In the genomic region with DNA sequence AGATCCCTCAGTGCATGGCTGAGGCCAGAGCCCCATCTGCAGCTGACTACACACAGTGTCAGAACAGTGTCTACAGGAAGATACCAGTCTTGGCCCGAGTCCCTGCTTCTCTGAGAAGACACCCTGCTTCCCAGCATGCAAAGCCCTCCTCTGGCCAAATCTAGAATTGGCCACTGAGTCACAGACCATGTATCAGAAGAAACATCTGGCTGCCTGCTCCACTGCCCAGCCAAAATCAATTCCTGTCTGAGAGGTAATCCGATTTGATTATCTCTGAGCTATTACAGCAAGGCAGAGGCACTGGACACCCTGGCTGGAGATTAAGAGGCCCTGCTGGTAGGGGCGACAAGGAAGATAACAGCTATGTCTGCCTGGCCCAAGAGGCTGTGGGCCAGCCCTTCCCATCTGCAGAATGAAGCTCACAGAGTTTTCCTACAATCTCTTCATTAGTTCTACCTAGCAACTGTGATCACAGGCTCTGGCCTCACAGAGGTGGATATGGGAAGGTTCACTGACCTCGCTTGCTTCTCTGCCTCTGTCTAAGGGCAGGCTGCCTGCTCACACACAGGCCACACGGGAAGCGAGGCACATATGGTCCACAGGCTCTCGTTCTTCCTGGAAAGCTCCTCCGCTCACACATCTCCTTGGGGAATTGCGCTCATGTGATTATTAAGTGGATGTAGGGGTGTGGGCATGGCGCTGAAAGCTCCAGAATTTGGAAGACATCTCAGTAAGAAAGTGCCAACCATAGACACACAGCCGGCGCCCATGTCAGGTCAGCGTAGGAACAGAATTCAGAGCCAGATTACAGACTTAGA, we compare ENCODE assay signal across 9 mouse cellular contexts.
DNase-seq lines count a peak whose midpoint lies in the region; ATAC-seq and TF ChIP-seq lines count a peak whose summit lies in the region.
"Had no signal": no experiment of that assay in that cellular context is flagged by ENCODE, and none has a peak within 500 bp of the region (broad histone marks: within the 10 kb centered on the region; RNA-seq: fewer than 3 reads in every experiment).

No protein-coding gene starts in this region.

- no peak overlapping the region for H3K4me2 ChIP-seq in forebrain, embryonic 12.5 days
- H3K4me2 ChIP-seq in forebrain, embryonic 13.5 days = no peak overlapping the region
- H3K4me2 ChIP-seq in midbrain, embryonic 15.5 days = no peak overlapping the region

- no peak overlapping the region for H3K4me3 ChIP-seq in forebrain, embryonic 12.5 days (replicated peaks)
- no peak overlapping the region for H3K4me3 ChIP-seq in forebrain, embryonic 13.5 days
- no peak overlapping the region for H3K4me3 ChIP-seq in hindbrain, embryonic 10.5 days
- H3K4me3 ChIP-seq in midbrain, embryonic 15.5 days = no peak overlapping the region
- no peak overlapping the region for H3K4me3 ChIP-seq in layer of hippocampus, adult 2 months

- H3K9me3 ChIP-seq in forebrain, embryonic 12.5 days = no peaks in the 10 kb centered on the region
- no peaks in the 10 kb centered on the region for H3K9me3 ChIP-seq in forebrain, embryonic 13.5 days (replicated peaks)
- no peaks in the 10 kb centered on the region for H3K9me3 ChIP-seq in hindbrain, embryonic 10.5 days
- no peaks in the 10 kb centered on the region for H3K9me3 ChIP-seq in midbrain, embryonic 15.5 days

- H3K9ac ChIP-seq in forebrain, embryonic 12.5 days = no peak overlapping the region
- no peak overlapping the region for H3K9ac ChIP-seq in forebrain, embryonic 13.5 days
- no peak overlapping the region for H3K9ac ChIP-seq in midbrain, embryonic 15.5 days

- H3K27me3 ChIP-seq in forebrain, embryonic 12.5 days = no peaks in the 10 kb centered on the region; the same call in 1 of the 2 replicates
- no peaks in the 10 kb centered on the region for H3K27me3 ChIP-seq in forebrain, embryonic 13.5 days
- no peaks in the 10 kb centered on the region for H3K27me3 ChIP-seq in hindbrain, embryonic 10.5 days (ENCODE audit: insufficient read depth, poor library complexity, severe bottlenecking)
- no peaks in the 10 kb centered on the region for H3K27me3 ChIP-seq in midbrain, embryonic 15.5 days (replicated peaks)

- WGBS in forebrain, embryonic 12.5 days = 72% methylated on average over 13 of the region's 13 CpGs
- 69% methylated on average over 13 of the region's 13 CpGs for WGBS in forebrain, embryonic 13.5 days
- 66% methylated on average over 13 of the region's 13 CpGs for WGBS in hindbrain, embryonic 10.5 days
- WGBS in midbrain, embryonic 15.5 days = 54% methylated on average over 13 of the region's 13 CpGs

- DNase-seq in brain, embryonic 14.5 days (ENCODE audit: low read depth) = peak; percentile 61
- peak; percentile 19 for DNase-seq in hindbrain, embryonic 10.5 days (ENCODE audit: low spot score)
- DNase-seq in testis, postnatal 14 days (ENCODE audit: low spot score) = no peak
- no peak for DNase-seq in layer of hippocampus, adult 2 months (ENCODE audit: low spot score in 2 of 2)
- DNase-seq: kidney, adult 11 months had no signal

- TF ChIP-seq POLR2A in brain, embryonic 14.5 days (IDR thresholded peaks at IDR 0.05; ENCODE audit: borderline replicate concordance, extremely low read depth, insufficient read depth, insufficient read length, poor library complexity, severe bottlenecking) = no peak

- TF ChIP-seq CTCF in brain, embryonic 14.5 days (IDR thresholded peaks at IDR 0.05; ENCODE audit: borderline replicate concordance, extremely low read depth, insufficient read depth, insufficient read length) = no peak
- no peak for TF ChIP-seq CTCF in layer of hippocampus, adult 2 months (conservative IDR thresholded peaks at IDR 0.05)

- 0 out of 2 replicates have a peak, but pooled peaks have one; percentile 27 for ATAC-seq in forebrain, embryonic 12.5 days (ENCODE audit: low FRiP score)
- ATAC-seq in forebrain, embryonic 13.5 days = no peak
- peak; percentile 30; the same call in 1 of the 2 replicates for ATAC-seq in midbrain, embryonic 15.5 days (replicated peaks)
- no peak for ATAC-seq in CD4-positive, CD25-positive, alpha-beta regulatory T cell, adult 4 months

- no peaks in the 10 kb centered on the region for H3K36me3 ChIP-seq in forebrain, embryonic 12.5 days (replicated peaks)
- H3K36me3 ChIP-seq in forebrain, embryonic 13.5 days (ENCODE audit: poor library complexity, severe bottlenecking) = no peaks in the 10 kb centered on the region
- no peaks in the 10 kb centered on the region for H3K36me3 ChIP-seq in hindbrain, embryonic 10.5 days
- no peaks in the 10 kb centered on the region for H3K36me3 ChIP-seq in midbrain, embryonic 15.5 days (replicated peaks)

- 0 out of 2 replicates have a peak overlapping the region, but pooled peaks have one; percentile 6 for H3K27ac ChIP-seq in forebrain, embryonic 12.5 days
- no peak overlapping the region; the same call in none of the 2 replicates for H3K27ac ChIP-seq in forebrain, embryonic 13.5 days
- peak overlapping the region; percentile 62; the same call in 1 of the 2 replicates for H3K27ac ChIP-seq in hindbrain, embryonic 10.5 days
- 0 out of 2 replicates have a peak overlapping the region, but pooled peaks have one; percentile 23 for H3K27ac ChIP-seq in midbrain, embryonic 15.5 days
- no peak overlapping the region for H3K27ac ChIP-seq in layer of hippocampus, adult 2 months

- H3K4me1 ChIP-seq in forebrain, embryonic 12.5 days = peaks cover 35% of the 10 kb centered on the region
- H3K4me1 ChIP-seq in forebrain, embryonic 13.5 days = peaks cover 40% of the 10 kb centered on the region
- peaks cover 36% of the 10 kb centered on the region for H3K4me1 ChIP-seq in hindbrain, embryonic 10.5 days (replicated peaks)
- peaks cover 24% of the 10 kb centered on the region for H3K4me1 ChIP-seq in midbrain, embryonic 15.5 days

Comparison
In these comparisons a context has a peak if more than half of its experiments do, and no peak if none do; other contexts are left out.
1. ATAC-seq: peak in forebrain, embryonic 12.5 days (single experiment) and midbrain, embryonic 15.5 days (single experiment); none in forebrain, embryonic 13.5 days (single experiment) and CD4-positive, CD25-positive, alpha-beta regulatory T cell, adult 4 months (single experiment).
2. H3K27ac ChIP-seq: peak in forebrain, embryonic 12.5 days (single experiment), hindbrain, embryonic 10.5 days (single experiment) and midbrain, embryonic 15.5 days (single experiment); none in forebrain, embryonic 13.5 days (single experiment) and layer of hippocampus, adult 2 months (single experiment).
3. DNase-seq: peak in brain, embryonic 14.5 days (single experiment) and hindbrain, embryonic 10.5 days (single experiment); none in testis, postnatal 14 days (single experiment) and layer of hippocampus, adult 2 months (0 of 2).